Mouse (Mus musculus) right cerebral cortex, postnatal 4 days (tissue): ENCODE measurements at regions not wholly inside any gene's neighbourhood (a gene's known extent, or its start where the extent isn't known, plus 50 kb on each side); places are given as distances from the start of the nearest gene placed in this dataset.

ENCODE experiments used
- DNase-seq: peaks from one replicate; pipeline ENCODE4 v3.0.0-alpha.2; 2022

- no peak for DNase-seq
These were observed 147.4 kb downstream of the Dmrta2 start for GRCm38 (mm10) chr4:110125067-110125784.

GRCm38 (mm10) chr4:110127941-110128520 is 150.2 kb downstream of the Dmrta2 start:
- DNase-seq, result no peak

GRCm38 (mm10) chr4:110128918-110129317 is 151.1 kb downstream of the Dmrta2 start:
- DNase-seq, result peak; percentile 95

- no peak for DNase-seq
These were observed 151.7 kb downstream of the Dmrta2 start for GRCm38 (mm10) chr4:110129518-110129917.

GRCm38 (mm10) chr4:110132061-110132460 is 154.2 kb downstream of the Dmrta2 start:
- DNase-seq, result no peak

- no peak for DNase-seq
These were observed 156.2 kb downstream of the Dmrta2 start for GRCm38 (mm10) chr4:110134036-110134435.

GRCm38 (mm10) chr4:110145229-110145628 is 167.4 kb downstream of the Dmrta2 start:
- no peak for DNase-seq

GRCm38 (mm10) chr4:110152103-110152946 is 174.5 kb downstream of the Dmrta2 start:
- DNase-seq, result peak; percentile 45
